Mouse (Mus musculus) bone marrow, adult 2 months (tissue): Measurements from ENCODE around the gene Phb. TPM values are rescaled to one million over a fixed set of nuclear protein-coding genes. Genes with fewer than 3 reads are reported as not detected.

Experiments
- H3K27ac ChIP-seq: fragments of 200-500 bp; 2 replicates; pipeline ENCODE4 v1.5.1; 2012; ENCODE audit warnings: low read depth, mild to moderate bottlenecking, control low read depth, inconsistent platforms, low read length; ENCODE audit not compliant: control insufficient read depth, poor library complexity, insufficient read depth
- H3K4me1 ChIP-seq: fragments of 200-500 bp; 2 replicates; pipeline ENCODE4 v1.6.1; 2011; ENCODE audit warnings: low read length; ENCODE audit not compliant: control insufficient read depth, insufficient read depth
- H3K4me3 ChIP-seq: fragments of 200-500 bp; replicated peaks from 2 replicates; pipeline ENCODE3; 2011; ENCODE audit warnings: mild to moderate bottlenecking, low read depth, low read length, control low read depth; ENCODE audit not compliant: control insufficient read depth
- CTCF ChIP-seq: fragments of 200-500 bp; IDR thresholded peaks from 2 replicates; pipeline ENCODE4 v1.5.1; 2011; ENCODE audit warnings: low read length, control low read depth; ENCODE audit not compliant: control insufficient read depth, insufficient read depth
- POLR2A ChIP-seq: fragments of 200-500 bp; IDR thresholded peaks from 2 replicates; pipeline ENCODE4 v1.6.1; 2011; ENCODE audit warnings: low read depth, mild to moderate bottlenecking, control low read depth, low read length, borderline replicate concordance; ENCODE audit not compliant: control insufficient read depth
- WGBS: fragments of 180-500 bp; shearing (Covaris S2); methylation state at CpG from one replicate; pipeline ENCODE4 v1.1.7; 2018; 5-methylcytosine and 5-hydroxymethylcytosine counted together
- polyA plus RNA-seq: library from polyadenylated mRNA; stranded (reverse); fragments of >200 nt; gene quantifications from 2 replicates; pipeline ENCODE4 v1.2.4, GENCODE M21; 2011; ENCODE audit warnings: low replicate concordance; ENCODE audit not compliant: missing spikeins, insufficient read depth, insufficient read length

Gene Phb
- polyA plus RNA-seq, 1 experiment: 95.5 TPM

DNA sequence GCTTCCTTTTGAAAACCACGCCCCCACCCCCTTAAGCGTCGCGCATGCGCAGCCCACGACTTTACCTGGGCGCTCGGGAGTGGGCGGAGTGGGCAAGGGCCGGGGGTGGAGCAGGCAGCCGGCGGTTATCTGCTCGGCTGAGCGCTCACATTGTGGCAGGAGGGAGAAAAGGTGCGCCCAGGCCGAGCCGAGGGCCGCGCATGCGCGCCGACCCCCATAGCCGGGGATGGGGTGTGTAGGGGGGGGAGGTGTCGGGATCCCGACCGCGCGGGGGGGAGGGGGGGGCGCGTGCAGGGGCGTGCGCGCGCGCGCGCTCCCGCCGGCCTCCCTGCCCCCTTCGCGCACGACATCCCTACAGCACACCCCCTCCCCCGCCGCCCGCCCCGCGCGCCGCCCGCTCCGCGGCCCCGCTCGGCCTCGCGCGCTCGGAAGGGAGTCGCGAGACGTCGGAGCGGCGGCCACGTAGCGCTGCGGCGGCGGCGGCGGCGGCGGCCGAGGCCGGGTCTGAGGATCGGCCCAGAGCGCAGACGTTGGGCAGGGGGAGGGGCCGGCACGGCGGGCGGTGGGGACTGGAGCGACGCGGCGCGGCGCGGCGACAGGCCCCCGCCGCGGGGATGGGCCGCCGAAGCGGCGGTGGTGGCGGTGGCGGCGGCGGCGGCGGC, 45.9 kb downstream of the Phb start, which contains the start of gene Zfp652:
Gene Zfp652, plus strand, starts transcription at position 111 of the 662 bp plus-strand sequence.
- 3% methylated on average over 89 of the region's 103 CpGs for WGBS
- H3K4me3 ChIP-seq: peak within 1 kb of the TSS; percentile 71
- TF ChIP-seq POLR2A (peak; percentile 56; the same call in 1 of the 2 replicates), CTCF (no peak)
- H3K27ac ChIP-seq: peak within 1 kb of the TSS; percentile 97
- H3K4me1 ChIP-seq: peaks cover 2% of the 10 kb centered on the region; the same call in 1 of the 2 replicates

DNA sequence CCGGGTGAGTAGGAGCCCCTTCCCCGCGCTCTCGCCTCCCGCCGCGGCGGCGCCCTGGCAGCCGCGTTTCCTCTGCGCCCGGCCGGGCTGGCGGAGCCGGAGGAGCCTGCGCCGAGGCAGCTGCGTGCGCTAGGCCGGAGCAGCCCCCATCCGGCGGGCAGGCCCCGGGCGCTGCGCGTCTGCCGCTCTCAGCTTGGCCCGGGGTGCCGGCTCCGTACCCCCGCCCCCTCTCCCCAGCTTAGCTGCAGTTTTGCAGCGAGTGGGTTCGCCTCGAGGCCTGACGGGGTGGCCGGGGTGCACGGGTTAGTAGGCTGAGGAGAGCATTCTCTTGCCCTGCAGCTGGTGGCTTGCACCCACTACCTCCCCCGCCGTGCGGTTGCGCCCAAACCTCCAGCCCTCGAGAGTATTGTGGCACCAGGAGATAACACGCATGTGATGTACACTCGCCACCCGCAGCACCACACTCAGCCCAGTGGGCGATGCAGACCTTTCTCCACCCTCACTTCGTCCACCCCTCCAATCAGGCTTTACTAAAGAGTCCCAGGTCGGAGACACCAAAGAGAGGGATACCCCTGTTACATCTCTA, 46.6 kb downstream of the Phb start:
- TF ChIP-seq POLR2A (peak; percentile 75), CTCF (no peak)
- H3K4me3 ChIP-seq: peak overlapping the region; percentile 71
- H3K4me1 ChIP-seq: peaks cover 2% of the 10 kb centered on the region; the same call in 1 of the 2 replicates
- H3K27ac ChIP-seq: peak overlapping the region; percentile 97
- WGBS: under 1% methylated on average over 45 of the region's 49 CpGs

DNA sequence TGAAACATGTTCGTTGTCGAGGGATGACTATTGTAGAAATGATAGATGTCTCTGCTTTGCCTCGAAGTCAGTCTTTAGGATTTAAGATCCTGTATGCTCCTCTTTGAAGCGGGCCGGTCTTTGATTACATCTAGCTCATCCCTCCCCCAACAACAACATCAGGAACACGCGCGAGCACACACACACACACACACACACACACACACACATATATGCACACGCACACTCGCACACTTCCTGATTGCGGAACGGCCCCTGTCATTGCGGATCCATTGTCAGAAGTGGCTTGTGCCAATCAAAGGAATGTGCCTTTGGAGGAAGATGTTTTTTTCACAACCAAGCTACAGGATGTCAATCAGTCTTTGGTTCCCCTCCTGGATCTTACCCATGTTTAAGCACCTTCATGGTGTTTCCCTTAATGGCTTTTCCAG, 47.1 kb downstream of the Phb start:
- peaks cover 2% of the 10 kb centered on the region; the same call in 1 of the 2 replicates for H3K4me1 ChIP-seq
- H3K4me3 ChIP-seq: peak overlapping the region; percentile 71
- TF ChIP-seq POLR2A (no peak), CTCF (no peak)
- WGBS: 2% methylated on average over 13 of the region's 13 CpGs
- H3K27ac ChIP-seq: peak overlapping the region; percentile 97

DNA sequence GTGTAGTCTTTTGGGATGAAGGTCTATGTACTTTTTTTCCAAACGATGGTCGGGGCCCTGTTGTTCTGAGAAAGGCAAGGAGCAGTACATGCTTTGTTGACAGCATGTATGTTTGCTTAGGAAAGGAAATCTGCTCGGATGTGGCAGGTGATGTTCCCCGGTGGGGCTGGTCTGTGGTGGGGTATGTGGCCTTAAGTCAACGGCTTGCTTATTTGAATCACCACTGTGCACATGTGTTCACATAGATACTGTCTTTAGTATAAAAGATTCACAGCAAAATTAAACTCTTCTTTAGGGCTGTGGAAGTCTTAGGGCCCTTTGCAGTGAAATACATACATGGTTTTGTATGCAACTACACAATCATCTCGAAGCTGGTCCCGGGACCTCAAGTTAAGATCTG, 47.7 kb downstream of the Phb start:
- TF ChIP-seq CTCF: no peak
- no peak for TF ChIP-seq POLR2A
- Histone ChIP-seq H3K27ac (peak overlapping the region; percentile 97; the same call in 1 of the 2 replicates), H3K4me3 (peak overlapping the region; percentile 71), H3K4me1 (peaks cover 2% of the 10 kb centered on the region; the same call in 1 of the 2 replicates)
- WGBS: 2% methylated on average over 7 of the region's 7 CpGs

DNA sequence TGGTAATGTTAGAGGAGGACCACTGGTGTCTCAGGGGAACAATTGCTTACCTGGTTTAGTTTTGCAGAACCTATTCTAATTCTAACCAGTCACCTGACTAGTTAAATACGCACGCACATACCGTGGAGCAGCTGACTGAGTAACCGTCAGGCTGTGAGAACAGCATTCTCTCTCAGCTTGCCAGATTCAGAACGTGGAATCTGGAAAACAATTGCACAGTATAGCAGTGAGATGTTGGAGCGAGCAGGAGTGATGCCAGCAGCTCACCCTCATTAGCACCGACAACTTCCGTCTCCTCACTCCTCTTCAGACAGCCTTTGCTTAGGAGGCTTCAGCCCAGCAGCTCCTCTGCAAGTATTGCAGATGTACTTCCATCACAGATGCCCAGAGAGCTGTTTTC, 49.4 kb downstream of the Phb start:
- peaks cover 2% of the 10 kb centered on the region; the same call in 1 of the 2 replicates for H3K4me1 ChIP-seq
- H3K27ac ChIP-seq: no peak overlapping the region
- WGBS: 88% methylated on average over 8 of the region's 8 CpGs
- no peak for TF ChIP-seq CTCF
- TF ChIP-seq POLR2A: no peak
- H3K4me3 ChIP-seq: no peak overlapping the region

DNA sequence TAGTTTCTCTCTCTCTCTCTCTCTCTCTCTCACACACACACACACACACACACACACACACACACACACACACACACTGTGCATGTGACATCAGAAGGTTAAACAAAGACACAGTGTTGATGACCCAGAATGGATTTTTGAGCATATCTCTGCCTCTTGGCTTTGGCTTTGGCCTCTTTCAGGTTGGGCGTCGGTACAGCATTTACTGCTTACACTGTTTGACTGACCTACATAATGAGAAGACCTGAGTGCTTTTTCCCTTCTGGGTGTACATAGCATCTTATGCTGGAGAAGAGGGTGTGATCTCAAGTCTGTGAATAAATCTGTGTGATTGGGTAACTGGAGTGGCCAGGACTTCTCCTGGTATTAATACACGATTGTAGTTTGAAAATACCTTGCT, 52.6 kb downstream of the Phb start:
- H3K27ac ChIP-seq: no peak overlapping the region
- H3K4me3 ChIP-seq: no peak overlapping the region
- H3K4me1 ChIP-seq: peaks cover 2% of the 10 kb centered on the region; the same call in 1 of the 2 replicates
- no peak for TF ChIP-seq CTCF
- TF ChIP-seq POLR2A: no peak
- 85% methylated on average over 3 of the region's 3 CpGs for whole genome bisulfite sequencing

DNA sequence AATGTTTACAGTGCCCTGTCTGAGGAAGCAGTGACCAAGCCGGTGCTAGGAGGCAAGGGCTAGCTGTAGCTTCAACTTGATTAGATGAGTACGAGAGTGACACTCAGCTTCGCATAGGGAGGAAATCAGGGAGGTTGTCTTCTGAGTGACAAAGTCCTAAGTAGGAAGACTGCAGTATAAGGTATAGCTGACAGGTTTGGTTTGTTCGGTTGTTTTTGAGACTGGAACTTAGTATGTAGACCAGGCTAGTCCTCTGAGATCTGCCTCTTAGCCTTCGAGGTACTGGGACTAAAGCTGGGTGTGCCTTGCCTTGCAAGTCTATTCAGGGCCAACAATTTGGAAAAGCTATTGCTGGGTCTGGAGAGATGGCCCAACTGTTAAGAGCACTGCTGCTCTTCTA, 56.5 kb downstream of the Phb start, which contains the start of gene B130006D01Rik:
Gene B130006D01Rik, plus strand, starts transcription at position 301 of the 400 bp plus-strand sequence.
- 89% methylated on average over 5 of the region's 5 CpGs for WGBS
- Histone ChIP-seq H3K27ac (no peak within 1 kb of the TSS), H3K4me3 (no peak within 1 kb of the TSS), H3K4me1 (no peaks in the 10 kb centered on the region)
- TF ChIP-seq CTCF (no peak), POLR2A (no peak)

DNA sequence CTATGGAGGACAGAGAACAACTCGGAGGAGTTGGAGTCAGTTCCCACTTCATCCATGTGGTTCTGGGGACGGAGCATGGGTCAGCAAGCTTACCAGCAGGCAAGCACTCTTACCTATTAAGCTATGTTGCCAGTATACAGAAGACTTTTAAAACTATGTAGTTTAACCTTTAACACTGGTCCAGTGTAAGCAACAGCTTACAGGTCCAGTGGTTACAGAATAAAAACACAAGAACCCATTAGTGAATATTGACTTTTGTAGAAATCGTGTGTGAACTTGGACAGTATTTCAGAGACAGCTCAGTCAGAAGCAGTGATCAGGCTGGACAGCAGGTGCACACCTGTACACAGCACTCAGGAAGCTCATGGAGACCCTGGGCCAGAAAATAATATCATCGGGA, 57.7 kb downstream of the Phb start:
- Histone ChIP-seq H3K4me1 (no peaks in the 10 kb centered on the region; the same call in 1 of the 2 replicates), H3K4me3 (no peak overlapping the region), H3K27ac (no peak overlapping the region)
- WGBS: 95% methylated on average over 4 of the region's 4 CpGs
- TF ChIP-seq POLR2A (no peak), CTCF (no peak)

DNA sequence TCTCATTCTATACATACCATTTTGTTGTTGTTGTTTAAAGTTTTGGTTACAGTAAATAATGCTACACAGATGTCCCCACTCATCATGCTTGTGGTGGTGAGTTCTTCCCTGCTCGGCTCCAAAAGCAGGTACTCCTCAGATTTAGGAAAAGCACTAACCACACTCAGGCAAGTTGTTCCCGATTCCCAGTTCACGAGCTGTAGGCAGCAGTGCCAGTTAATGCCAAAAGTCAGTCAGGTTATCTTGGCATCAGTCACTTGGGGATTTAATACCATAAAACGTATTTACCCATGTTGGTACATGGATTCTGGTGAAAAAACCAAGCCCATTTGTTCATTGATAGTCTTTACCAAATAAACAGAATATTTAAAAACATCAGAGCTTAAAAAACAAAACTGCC, 59.4 kb downstream of the Phb start:
- 72% methylated on average over 4 of the region's 4 CpGs for WGBS
- TF ChIP-seq CTCF (no peak), POLR2A (no peak)
- no peak overlapping the region for H3K4me3 ChIP-seq
- no peaks in the 10 kb centered on the region; the same call in 1 of the 2 replicates for H3K4me1 ChIP-seq
- no peak overlapping the region for H3K27ac ChIP-seq
